Mouse (Mus musculus) spleen, embryonic (tissue): Measurements from ENCODE around the gene Supt5.

Experiments
- CTCF ChIA-PET: fragments of 350-600 bp; sonication (Branson Sonifier 250); formaldehyde crosslinking; loops from one replicate; lab custom pipeline; 2022; lab: Charles Lee

Gene Supt5

DNA sequence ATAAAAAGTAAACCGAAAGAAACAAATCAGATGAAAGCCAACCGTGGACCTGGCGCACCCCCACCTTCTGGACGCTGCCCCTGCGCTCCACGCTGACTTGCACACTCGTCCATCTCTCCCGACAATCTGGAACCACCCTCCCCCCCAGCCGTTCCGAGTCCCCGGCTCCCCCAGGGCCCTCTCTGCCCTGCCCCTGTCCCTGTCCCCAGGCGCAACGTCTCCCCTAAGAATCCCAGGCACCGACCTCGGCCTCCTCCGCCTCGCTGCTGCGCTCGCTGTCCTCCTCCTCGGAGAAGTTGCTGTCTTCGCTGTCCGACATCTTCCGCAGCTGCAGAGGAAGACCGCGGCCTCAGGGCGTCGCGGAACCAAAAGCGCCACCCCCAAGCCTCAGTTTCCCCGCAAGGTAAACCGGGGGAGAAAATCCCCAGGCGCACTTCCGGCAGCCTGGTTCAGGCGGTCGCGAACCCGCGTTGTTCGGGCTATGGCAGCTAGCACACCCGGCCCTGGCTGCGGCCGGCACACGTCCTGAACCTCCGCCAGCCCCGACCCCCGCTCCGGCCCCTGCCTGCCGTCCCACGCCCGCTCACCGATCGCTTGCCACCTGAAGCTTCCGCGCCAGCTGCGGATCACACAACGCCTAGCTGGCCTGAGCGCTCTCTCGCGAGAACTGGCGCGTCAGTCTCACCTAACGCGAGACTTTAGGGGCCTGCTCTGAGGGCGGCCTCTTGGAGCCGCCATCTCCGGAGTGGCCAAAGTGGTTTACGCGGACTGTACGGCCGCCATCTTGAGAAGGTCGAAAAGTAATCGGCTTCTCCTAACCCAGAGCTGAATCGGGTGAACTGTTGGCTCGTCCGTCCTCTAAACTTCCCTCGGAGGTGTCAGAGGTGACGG lies at the start of gene Supt5:
TSS of gene Supt5 (minus strand) at position 639 of the 891 bp plus-strand sequence.
- CTCF ChIA-PET: interaction anchor here (0.7 kb wide), 1 partner anchor 985 kb away, joined by 5 read pairs; no protein-coding TSS in a partner anchor

GRCm38 (mm10) chr7:28387384-28387783 lies 48.8 kb upstream of the Supt5 start:
- CTCF ChIA-PET: interaction anchor here (1.8 kb wide), 1 partner anchor 14 kb away, joined by 4 read pairs; no protein-coding TSS in a partner anchor

GRCm38 (mm10) chr7:28386877-28387276 lies 48.3 kb upstream of the Supt5 start:
- CTCF ChIA-PET: interaction anchor here (1.4 to 1.8 kb wide), 2 partner anchors 11 to 13 kb away, joined by 3 to 4 read pairs; no protein-coding TSS in a partner anchor

DNA sequence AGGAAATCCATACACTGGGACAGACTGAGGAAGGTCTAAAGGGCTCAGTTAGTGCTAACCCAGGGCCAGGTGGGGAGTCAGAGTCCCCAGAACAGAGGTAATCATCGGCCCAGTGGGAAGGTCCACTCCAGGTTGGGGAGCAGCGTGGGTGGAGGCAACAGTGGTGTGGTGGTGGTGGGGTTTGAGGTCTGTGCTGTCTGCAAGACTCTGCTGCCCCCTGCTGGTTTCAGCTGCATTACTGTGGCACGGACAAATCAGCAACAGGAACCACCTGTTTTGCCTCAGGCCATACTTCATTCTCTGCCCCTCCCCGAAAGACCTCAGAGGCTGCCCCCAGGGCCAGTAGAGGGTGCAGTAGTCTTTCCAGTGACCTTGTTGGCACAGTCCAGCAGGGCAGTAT lies 47.9 kb upstream of the Supt5 start:
- CTCF ChIA-PET: interaction anchor here (0.6 to 1.4 kb wide), 3 partner anchors 11 to 354 kb away, joined by 3 to 4 read pairs (median 3); no protein-coding TSS in a partner anchor

- CTCF ChIA-PET: interaction anchor here (0.6 to 1.4 kb wide), 4 partner anchors 10 to 354 kb away, joined by 3 to 6 read pairs (median 4); no protein-coding TSS in a partner anchor
Observed at GRCm38 (mm10) chr7:28386007-28386406, 47.5 kb upstream of the Supt5 start.

DNA sequence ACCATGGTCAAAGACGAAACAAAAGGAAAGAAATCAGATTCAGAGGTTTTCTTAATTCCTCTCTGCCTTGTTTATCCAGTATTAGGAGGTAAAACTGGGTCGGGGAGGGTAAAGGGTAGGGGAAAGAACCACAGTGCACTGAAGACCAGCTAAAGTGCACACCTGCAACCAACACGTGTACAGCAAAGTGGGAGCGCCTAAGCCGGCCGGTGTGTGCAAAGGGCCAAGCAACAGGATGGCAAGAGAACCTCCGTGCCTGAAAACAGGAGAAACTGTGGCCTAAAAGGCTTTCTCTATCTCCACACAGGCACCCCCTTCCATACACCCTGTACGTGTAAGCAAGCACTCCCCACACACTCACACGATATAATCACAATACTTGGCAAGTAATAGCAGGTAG lies 46.6 kb upstream of the Supt5 start:
- CTCF ChIA-PET: interaction anchor here (1.0 to 2.2 kb wide), 2 partner anchors 11 to 53 kb away, joined by 4 to 14 read pairs; no protein-coding TSS in a partner anchor

DNA sequence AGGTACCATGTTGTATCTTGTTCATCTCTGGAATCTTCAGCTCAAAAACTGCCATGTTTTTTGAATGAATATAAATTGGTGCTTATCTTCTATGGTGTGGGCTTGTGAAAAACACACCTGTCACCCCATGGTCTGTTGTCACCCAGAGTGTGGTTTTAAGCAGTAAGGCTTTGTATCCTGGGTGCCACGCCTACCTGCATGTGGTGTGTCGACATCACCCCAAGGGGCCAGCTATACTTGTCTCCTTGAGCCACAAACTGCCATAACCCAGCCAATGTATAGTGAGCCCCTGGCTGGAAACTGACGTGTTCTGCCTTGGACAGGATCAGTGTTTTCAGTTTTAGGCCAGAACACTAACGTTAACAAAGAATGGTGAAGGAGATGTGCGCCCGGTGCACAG lies 45.6 kb upstream of the Supt5 start:
- CTCF ChIA-PET: interaction anchor here (0.6 to 2.2 kb wide), 2 partner anchors 10 to 324 kb away, joined by 3 to 14 read pairs; no protein-coding TSS in a partner anchor

GRCm38 (mm10) chr7:28383606-28384005 lies 45.1 kb upstream of the Supt5 start:
- CTCF ChIA-PET: interaction anchor here (2.2 kb wide), 1 partner anchor 9 kb away, joined by 14 read pairs; no protein-coding TSS in a partner anchor

GRCm38 (mm10) chr7:28382981-28383396 lies 44.4 kb upstream of the Supt5 start:
- CTCF ChIA-PET: interaction anchor here (0.6 to 2.2 kb wide), 3 partner anchors 9 to 58 kb away, joined by 3 to 14 read pairs (median 4); no protein-coding TSS in a partner anchor

DNA sequence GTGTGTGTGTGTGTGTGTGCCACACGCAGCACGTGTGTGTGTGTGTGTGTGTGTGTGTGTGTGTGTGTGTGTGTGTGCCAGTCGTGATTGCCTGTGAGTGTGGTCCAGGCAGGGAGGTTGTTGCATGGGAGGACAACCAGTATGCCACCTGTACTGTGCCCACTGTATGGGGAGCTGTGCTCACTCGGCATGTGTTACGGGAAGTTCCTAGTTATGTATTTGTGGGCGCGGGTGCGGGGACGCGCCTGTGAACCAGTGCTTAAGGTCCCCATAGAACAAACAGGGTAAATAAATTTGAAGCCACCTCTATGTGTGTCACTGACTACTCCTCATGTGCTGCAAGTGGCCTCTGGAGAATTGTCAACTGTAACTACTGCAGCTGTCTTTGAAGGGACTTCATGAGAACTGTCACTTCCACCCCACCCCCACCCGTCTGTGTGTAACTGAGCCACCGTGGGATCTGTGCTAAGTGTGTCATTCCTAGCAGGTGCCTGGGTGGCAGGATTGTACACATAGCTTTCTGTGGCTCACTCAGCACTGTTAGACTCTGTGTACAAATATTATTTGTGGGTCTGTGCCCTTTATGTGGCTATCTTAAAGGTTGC lies 43.9 kb upstream of the Supt5 start:
- CTCF ChIA-PET: interaction anchor here (0.6 to 0.9 kb wide), 3 partner anchors 11 to 59 kb away, joined by 3 to 4 read pairs (median 4); no protein-coding TSS in a partner anchor

DNA sequence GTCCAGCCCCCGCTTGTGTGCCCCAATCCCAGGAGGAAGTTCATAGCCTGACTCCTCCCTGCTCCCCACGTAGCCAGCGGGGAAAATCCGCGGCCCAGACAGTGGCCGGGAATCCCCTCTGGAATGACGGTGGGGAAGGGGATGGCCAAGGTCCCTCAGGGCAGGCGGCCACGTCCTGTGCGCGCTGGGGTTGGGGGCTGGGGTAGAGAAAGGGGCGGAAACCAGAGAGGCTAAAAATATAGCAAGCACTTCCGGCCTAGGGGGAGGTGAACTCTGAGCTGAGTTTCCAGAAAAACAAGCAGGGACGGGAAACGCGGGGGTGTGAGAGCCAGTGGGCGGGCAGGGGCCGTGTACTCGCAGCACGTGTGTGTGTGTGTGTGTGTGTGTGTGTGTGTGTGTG lies 43.4 kb upstream of the Supt5 start:
- CTCF ChIA-PET: interaction anchor here (0.9 kb wide), 1 partner anchor 12 kb away, joined by 4 read pairs; no protein-coding TSS in a partner anchor

- CTCF ChIA-PET: no interaction called here
Observed at GRCm38 (mm10) chr7:28381017-28381790, 42.7 kb upstream of the Supt5 start.

GRCm38 (mm10) chr7:28380237-28381016 lies 41.9 kb upstream of the Supt5 start, which contains the start of gene Zfp36:
Gene Zfp36 (minus strand): TSS chr7:28380253.
- CTCF ChIA-PET: interaction anchor here (0.6 kb wide), 1 partner anchor 579 kb away, joined by 15 read pairs; no protein-coding TSS in a partner anchor

GRCm38 (mm10) chr7:28378769-28379651 lies 40.5 kb upstream of the Supt5 start:
- CTCF ChIA-PET: interaction anchor here (1.1 kb wide), 1 partner anchor 13 kb away, joined by 10 read pairs; no protein-coding TSS in a partner anchor

GRCm38 (mm10) chr7:28378066-28378690 lies 39.6 kb upstream of the Supt5 start:
- CTCF ChIA-PET: interaction anchor here (1.1 kb wide), 1 partner anchor 13 kb away, joined by 10 read pairs; no protein-coding TSS in a partner anchor

GRCm38 (mm10) chr7:28377190-28378065 lies 38.9 kb upstream of the Supt5 start:
- CTCF ChIA-PET: no interaction called here
